Mouse (Mus musculus): Measurements from ENCODE around the gene Zfp423. TPM values are rescaled to one million over a fixed set of nuclear protein-coding genes. Genes with fewer than 3 reads are reported as not detected.
"Not testable (repeated sequence)": the region's sequence is repeated elsewhere in the genome, so short reads cannot be mapped to it uniquely, and the experiment has no call there.

The Zfp423 gene
- polyA plus RNA-seq, 1 experiment from 2014 or later = 2.1 TPM

DNA sequence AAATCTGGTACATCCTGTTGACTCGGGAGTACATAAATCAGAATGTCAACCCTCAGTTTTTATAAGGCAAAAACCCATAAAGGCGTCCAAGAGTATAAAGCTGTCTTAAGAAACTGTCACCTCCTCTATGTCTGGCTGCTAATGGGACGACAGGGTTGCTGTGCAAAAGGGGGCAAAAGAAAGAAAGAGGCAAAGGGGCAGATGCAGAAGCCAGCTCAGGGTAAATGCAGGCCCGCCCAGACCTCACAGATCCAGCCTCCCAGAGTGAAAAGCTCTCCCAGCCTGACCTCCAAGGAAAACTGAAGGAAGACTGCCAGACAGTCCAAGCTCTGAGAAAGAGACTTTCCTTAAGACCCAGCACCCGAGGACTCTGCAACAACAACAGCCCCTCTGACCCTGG, 97.7 kb downstream of the Zfp423 start:
- no peak overlapping the region for H3K4me3 ChIP-seq (ENCODE audit: low read depth, low read length)
- no peak overlapping the region for H3K9ac ChIP-seq (replicated peaks; ENCODE audit: low read depth)
- no peaks in the 10 kb centered on the region for H3K9me3 ChIP-seq (ENCODE audit: low read length)
- H3K36me3 ChIP-seq (ENCODE audit: insufficient read depth, low read length) = no peaks in the 10 kb centered on the region
- no peaks in the 10 kb centered on the region for H3K4me1 ChIP-seq (ENCODE audit: insufficient read depth, low read depth, low read length)
- no peaks in the 10 kb centered on the region for H3K27me3 ChIP-seq (replicated peaks; ENCODE audit: insufficient read depth, low read length)
- ATAC-seq = no peak
- 32% methylated on average over 5 of the region's 5 CpGs for WGBS
- no peak overlapping the region for H3K27ac ChIP-seq (ENCODE audit: low read length)
- no peak for TF ChIP-seq EP300 (IDR thresholded peaks at IDR 0.05)
- TF ChIP-seq CTCF (IDR thresholded peaks at IDR 0.05) = no peak
- DNase-seq (ENCODE audit: low spot score) = peak; percentile 35
- no peak overlapping the region for H3K4me2 ChIP-seq (replicated peaks; ENCODE audit: low read depth, low read length)

DNA sequence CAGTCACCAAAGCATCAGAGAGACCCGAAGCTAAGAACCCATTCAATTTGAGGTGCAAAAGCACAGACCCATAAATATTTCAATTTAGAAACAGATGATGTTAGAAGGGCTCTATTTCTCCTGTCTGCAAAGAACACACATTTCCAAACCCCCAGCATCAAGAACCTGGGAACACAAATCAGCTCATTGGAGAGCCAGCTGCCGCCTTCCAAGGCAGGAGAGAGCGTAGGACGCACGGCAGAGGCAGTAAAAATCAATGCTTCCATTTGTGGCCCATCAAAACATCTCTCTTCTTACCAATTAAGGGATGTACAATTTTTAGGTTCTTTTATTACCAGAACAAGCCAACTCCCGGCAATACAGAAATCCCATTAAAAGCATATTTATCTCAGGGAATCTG, 98.5 kb downstream of the Zfp423 start:
- H3K4me2 ChIP-seq (replicated peaks; ENCODE audit: low read depth, low read length) = no peak overlapping the region
- no peak overlapping the region for H3K27ac ChIP-seq (ENCODE audit: low read length)
- no peak for DNase-seq (ENCODE audit: low spot score)
- no peaks in the 10 kb centered on the region for H3K27me3 ChIP-seq (replicated peaks; ENCODE audit: insufficient read depth, low read length)
- WGBS = 77% methylated on average over 6 of the region's 6 CpGs
- H3K9ac ChIP-seq (replicated peaks; ENCODE audit: low read depth) = no peak overlapping the region
- H3K36me3 ChIP-seq (ENCODE audit: insufficient read depth, low read length) = no peaks in the 10 kb centered on the region
- ATAC-seq = no peak
- TF ChIP-seq EP300 (IDR thresholded peaks at IDR 0.05) (no peak), CTCF (IDR thresholded peaks at IDR 0.05) (no peak)
- no peak overlapping the region for H3K4me3 ChIP-seq (ENCODE audit: low read depth, low read length)
- H3K9me3 ChIP-seq (ENCODE audit: low read length) = no peaks in the 10 kb centered on the region
- no peaks in the 10 kb centered on the region for H3K4me1 ChIP-seq (ENCODE audit: insufficient read depth, low read depth, low read length)

DNA sequence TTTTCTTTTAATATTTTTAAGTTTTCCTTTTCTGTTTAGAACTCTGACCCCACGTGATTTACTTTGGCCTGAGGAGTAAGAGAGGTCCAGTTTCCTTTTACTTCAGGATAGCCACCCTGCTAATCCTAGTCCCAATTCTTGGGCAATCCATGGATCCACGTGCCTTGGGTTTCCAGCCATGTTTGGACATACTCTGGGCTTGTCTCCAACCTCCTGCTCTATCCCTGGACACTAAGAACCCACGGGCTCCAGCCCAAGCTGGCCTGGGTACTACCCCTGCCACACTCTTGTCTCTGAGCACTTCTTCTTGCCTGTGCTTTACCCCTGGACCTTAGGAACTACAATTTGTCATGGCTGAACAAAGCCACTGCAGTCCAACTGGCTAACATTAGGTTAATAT, 107.5 kb downstream of the Zfp423 start:
- no peaks in the 10 kb centered on the region for H3K4me1 ChIP-seq (ENCODE audit: insufficient read depth, low read depth, low read length)
- no peak overlapping the region for H3K4me2 ChIP-seq (replicated peaks; ENCODE audit: low read depth, low read length)
- no peak overlapping the region for H3K9ac ChIP-seq (replicated peaks; ENCODE audit: low read depth)
- ATAC-seq (peak; percentile 38; the same call in 1 of the 2 replicates), DNase-seq (ENCODE audit: low spot score) (peak; percentile 40)
- TF ChIP-seq EP300 (IDR thresholded peaks at IDR 0.05) = no peak
- no peak for TF ChIP-seq CTCF (IDR thresholded peaks at IDR 0.05)
- H3K27me3 ChIP-seq (replicated peaks; ENCODE audit: insufficient read depth, low read length) = no peaks in the 10 kb centered on the region
- no peaks in the 10 kb centered on the region for H3K9me3 ChIP-seq (ENCODE audit: low read length)
- H3K27ac ChIP-seq (ENCODE audit: low read length) = no peak overlapping the region
- H3K36me3 ChIP-seq (ENCODE audit: insufficient read depth, low read length) = no peaks in the 10 kb centered on the region
- 59% methylated on average over 3 of the region's 3 CpGs for WGBS
- no peak overlapping the region for H3K4me3 ChIP-seq (ENCODE audit: low read depth, low read length)

- Histone ChIP-seq H3K4me1 (ENCODE audit: insufficient read depth, low read depth, low read length) (no peaks in the 10 kb centered on the region), H3K9me3 (ENCODE audit: low read length) (no peaks in the 10 kb centered on the region), H3K9ac (replicated peaks; ENCODE audit: low read depth) (no peak overlapping the region), H3K4me2 (replicated peaks; ENCODE audit: low read depth, low read length) (no peak overlapping the region), H3K27ac (ENCODE audit: low read length) (no peak overlapping the region), H3K4me3 (ENCODE audit: low read depth, low read length) (no peak overlapping the region), H3K36me3 (ENCODE audit: insufficient read depth, low read length) (no peaks in the 10 kb centered on the region), H3K27me3 (replicated peaks; ENCODE audit: insufficient read depth, low read length) (no peaks in the 10 kb centered on the region)
- no peak for TF ChIP-seq CTCF (IDR thresholded peaks at IDR 0.05)
- no peak for TF ChIP-seq EP300 (IDR thresholded peaks at IDR 0.05)
- WGBS = 80% methylated on average over 5 of the region's 5 CpGs
- no peak for DNase-seq (ENCODE audit: low spot score)
- ATAC-seq = no peak
These were observed 108.0 kb downstream of the Zfp423 start for GRCm38 (mm10) chr8:87851380-87851779.

DNA sequence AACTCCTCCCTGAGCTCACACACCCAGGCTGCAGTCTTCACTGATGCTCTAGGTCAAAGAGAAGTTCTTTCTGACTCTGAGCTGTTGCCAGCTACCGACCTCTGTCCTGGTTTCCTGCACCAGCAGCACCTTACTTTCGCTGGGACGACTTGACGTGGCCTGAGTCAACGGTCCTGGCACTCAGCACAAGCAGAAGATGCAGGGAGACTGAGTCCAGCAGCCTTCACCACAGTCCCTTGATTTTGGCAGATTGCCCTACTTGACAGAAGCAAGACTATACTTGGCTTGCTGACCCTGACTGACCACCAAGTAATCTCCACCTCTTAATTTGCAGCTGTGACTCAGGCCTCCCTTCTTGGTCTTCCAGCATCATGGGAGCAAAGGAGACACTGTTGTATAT, 110.6 kb downstream of the Zfp423 start:
- H3K36me3 ChIP-seq (ENCODE audit: insufficient read depth, low read length) = no peaks in the 10 kb centered on the region
- ATAC-seq (no peak), DNase-seq (ENCODE audit: low spot score) (no peak)
- no peaks in the 10 kb centered on the region for H3K27me3 ChIP-seq (replicated peaks; ENCODE audit: insufficient read depth, low read length)
- H3K9ac ChIP-seq (replicated peaks; ENCODE audit: low read depth) = no peak overlapping the region
- no peak overlapping the region for H3K4me3 ChIP-seq (ENCODE audit: low read depth, low read length)
- H3K27ac ChIP-seq (ENCODE audit: low read length) = no peak overlapping the region
- H3K4me2 ChIP-seq (replicated peaks; ENCODE audit: low read depth, low read length) = no peak overlapping the region
- TF ChIP-seq EP300 (IDR thresholded peaks at IDR 0.05) (no peak), CTCF (IDR thresholded peaks at IDR 0.05) (no peak)
- H3K9me3 ChIP-seq (ENCODE audit: low read length) = no peaks in the 10 kb centered on the region
- H3K4me1 ChIP-seq (ENCODE audit: insufficient read depth, low read depth, low read length) = no peaks in the 10 kb centered on the region
- WGBS = 77% methylated on average over 5 of the region's 5 CpGs

- WGBS = 68% methylated on average over 6 of the region's 6 CpGs
- H3K4me3 ChIP-seq (ENCODE audit: low read depth, low read length) = no peak overlapping the region
- no peak overlapping the region for H3K9ac ChIP-seq (replicated peaks; ENCODE audit: low read depth)
- H3K36me3 ChIP-seq (ENCODE audit: insufficient read depth, low read length) = no peaks in the 10 kb centered on the region
- TF ChIP-seq CTCF (IDR thresholded peaks at IDR 0.05) (no peak), EP300 (IDR thresholded peaks at IDR 0.05) (no peak)
- no peaks in the 10 kb centered on the region for H3K27me3 ChIP-seq (replicated peaks; ENCODE audit: insufficient read depth, low read length)
- no peaks in the 10 kb centered on the region for H3K9me3 ChIP-seq (ENCODE audit: low read length)
- H3K4me2 ChIP-seq (replicated peaks; ENCODE audit: low read depth, low read length) = no peak overlapping the region
- H3K4me1 ChIP-seq (ENCODE audit: insufficient read depth, low read depth, low read length) = no peaks in the 10 kb centered on the region
- no peak for DNase-seq (ENCODE audit: low spot score)
- no peak overlapping the region for H3K27ac ChIP-seq (ENCODE audit: low read length)
- peak; percentile 35; the same call in 1 of the 2 replicates for ATAC-seq
These were observed 111.6 kb downstream of the Zfp423 start for GRCm38 (mm10) chr8:87847796-87848195.

- not testable (repeated sequence) for ATAC-seq; H3K4me3 ChIP-seq (ENCODE audit: low read depth, low read length); H3K27ac ChIP-seq (ENCODE audit: low read length); H3K4me1 ChIP-seq (ENCODE audit: insufficient read depth, low read depth, low read length); DNase-seq (ENCODE audit: low spot score); H3K9ac ChIP-seq (replicated peaks; ENCODE audit: low read depth); H3K27me3 ChIP-seq (replicated peaks; ENCODE audit: insufficient read depth, low read length); H3K4me2 ChIP-seq (replicated peaks; ENCODE audit: low read depth, low read length); H3K36me3 ChIP-seq (ENCODE audit: insufficient read depth, low read length); H3K9me3 ChIP-seq (ENCODE audit: low read length)
- WGBS = 81% methylated on average over 11 of the region's 11 CpGs
These were observed 117.3 kb downstream of the Zfp423 start for GRCm38 (mm10) chr8:87842096-87842495.

All from lung, postnatal 0 days (tissue).